Mouse (Mus musculus) lung, postnatal 0 days (tissue): ENCODE results near the gene Mtch2.

ENCODE experiments used
- CTCF ChIP-seq: IDR thresholded peaks from 2 replicates; pipeline ENCODE4 v1.5.1; 2016; ENCODE audit warnings: antibody characterized with exemption, mild to moderate bottlenecking
- EP300 ChIP-seq: IDR thresholded peaks from 2 replicates; pipeline ENCODE4 v1.6.1; 2016; ENCODE audit warnings: antibody characterized with exemption, mild to moderate bottlenecking, control low read depth

DNA sequence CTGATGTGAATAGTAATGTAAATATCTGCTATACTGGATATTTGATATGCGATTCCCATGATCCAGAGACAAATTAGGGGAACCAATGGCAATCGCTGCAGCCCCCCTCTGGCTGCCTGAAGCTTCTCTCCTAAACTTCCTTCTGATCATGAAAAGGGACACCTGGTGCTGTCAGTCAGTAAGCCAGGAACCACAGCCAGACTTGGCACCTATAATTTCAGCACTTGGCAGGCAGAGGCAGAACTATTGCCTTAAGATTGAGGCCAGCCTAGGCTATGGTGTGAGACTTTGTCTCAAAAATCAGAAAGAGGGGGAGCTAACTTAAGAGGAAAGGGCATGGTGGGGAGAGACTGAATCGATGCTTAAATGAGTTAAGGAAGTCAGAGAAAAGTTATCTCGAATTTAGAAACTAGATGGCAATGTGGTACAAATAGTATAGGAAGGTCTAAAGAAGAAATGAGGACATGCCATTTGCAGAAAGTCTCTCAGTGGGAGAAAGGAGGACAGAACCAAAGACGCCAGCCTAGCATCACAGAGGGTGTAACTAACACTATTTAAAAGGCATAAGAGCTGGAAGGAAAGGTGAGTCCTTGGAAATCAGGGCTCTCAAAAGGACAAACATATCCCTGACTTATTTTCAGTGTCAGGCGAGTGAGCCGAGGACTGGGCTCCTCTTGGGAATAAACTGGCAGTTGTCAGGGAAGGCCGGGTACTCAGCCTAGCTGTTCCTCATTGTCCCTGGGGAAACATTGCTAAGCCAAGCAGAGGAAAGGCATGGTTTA is 24.4 kb downstream of the Mtch2 start:
- TF ChIP-seq CTCF (no peak; the same call in 1 of the 2 replicates), EP300 (no peak)
